In the genomic region with DNA sequence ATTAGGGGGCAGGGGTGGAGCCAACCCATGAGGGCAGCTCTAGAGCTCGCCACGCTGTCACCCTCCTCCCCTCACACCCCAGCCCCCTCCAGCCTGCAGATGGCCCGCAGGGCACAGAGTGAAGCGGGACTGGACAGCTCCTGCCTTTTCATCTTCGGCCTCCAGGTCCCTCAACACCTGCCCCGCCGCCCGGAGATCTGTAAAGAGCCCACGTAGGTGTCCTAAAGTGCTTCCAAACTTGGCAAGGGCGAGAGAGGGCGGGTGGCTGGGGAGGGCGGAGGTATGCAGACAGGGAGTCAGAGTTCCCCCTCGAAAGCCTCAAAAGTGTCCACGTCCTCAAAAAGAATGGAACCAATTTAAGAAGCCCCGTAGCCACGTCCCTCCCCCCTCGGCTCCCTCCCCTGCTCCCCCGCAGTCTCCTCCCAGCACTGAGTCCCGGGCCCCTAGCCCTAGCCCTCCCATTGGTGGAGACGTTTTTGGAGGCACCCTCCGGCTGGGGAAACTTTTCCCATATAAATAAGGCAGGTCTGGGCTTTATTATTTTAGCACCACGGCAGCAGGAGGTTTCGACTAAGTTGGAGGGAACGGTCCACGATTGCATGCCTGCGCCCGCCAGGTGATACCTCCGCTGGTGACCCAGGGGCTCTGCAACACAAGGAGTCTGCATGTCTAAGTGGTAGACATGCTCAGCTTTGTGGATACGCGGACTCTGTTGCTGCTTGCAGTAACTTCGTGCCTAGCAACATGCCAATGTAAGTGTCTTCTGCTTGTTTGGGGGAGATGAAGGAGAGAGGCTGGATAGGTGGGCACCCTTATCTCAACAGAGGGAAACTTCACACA, we compare ENCODE assay signal across 7 mouse cellular contexts. TPM values are rescaled to one million over a fixed set of nuclear protein-coding genes. Genes with fewer than 3 reads are reported as not detected.
DNase-seq lines count a peak whose midpoint lies in the region; ATAC-seq lines count a peak whose summit lies in the region.

No protein-coding gene starts in this region.

- peak; percentile 94 for ATAC-seq in embryonic facial prominence, embryonic 12.5 days (ENCODE audit: insufficient number of reproducible peaks, insufficient read depth, low FRiP score, low TSS enrichment)
- ATAC-seq in heart, embryonic 11.5 days (replicated peaks; ENCODE audit: insufficient number of reproducible peaks, low FRiP score, low TSS enrichment), result peak; percentile 79
- peak; percentile 93 for ATAC-seq in kidney, embryonic 14.5 days (ENCODE audit: low FRiP score, low TSS enrichment)
- peak; percentile 93 for ATAC-seq in stomach, embryonic 14.5 days (ENCODE audit: insufficient number of reproducible peaks, insufficient read depth, low FRiP score, low read depth)

- H3K27me3 ChIP-seq in embryonic facial prominence, embryonic 12.5 days, result no peaks in the 10 kb centered on the region
- H3K27me3 ChIP-seq in heart, embryonic 11.5 days (ENCODE audit: control insufficient read depth, insufficient read depth, low read length), result no peaks in the 10 kb centered on the region
- H3K27me3 ChIP-seq in kidney, embryonic 14.5 days (ENCODE audit: control insufficient read depth, insufficient read depth, low read length), result peaks cover 4% of the 10 kb centered on the region; the same call in 1 of the 2 replicates
- H3K27me3 ChIP-seq in stomach, embryonic 14.5 days (ENCODE audit: control insufficient read depth, insufficient read depth, low read length), result no peaks in the 10 kb centered on the region

- H3K4me3 ChIP-seq in embryonic facial prominence, embryonic 12.5 days, result peak overlapping the region; percentile 49
- H3K4me3 ChIP-seq in heart, embryonic 11.5 days (ENCODE audit: low read depth, low read length), result peak overlapping the region; percentile 35
- peak overlapping the region; percentile 32 for H3K4me3 ChIP-seq in kidney, embryonic 14.5 days (ENCODE audit: low read length)
- peak overlapping the region; percentile 58 for H3K4me3 ChIP-seq in stomach, embryonic 14.5 days (ENCODE audit: low read depth, low read length)

- peaks cover 3% of the 10 kb centered on the region; the same call in 1 of the 2 replicates for H3K36me3 ChIP-seq in embryonic facial prominence, embryonic 12.5 days
- H3K36me3 ChIP-seq in heart, embryonic 11.5 days (ENCODE audit: control insufficient read depth, insufficient read depth, low read length), result no peaks in the 10 kb centered on the region
- no peaks in the 10 kb centered on the region; the same call in 1 of the 2 replicates for H3K36me3 ChIP-seq in kidney, embryonic 14.5 days (ENCODE audit: control insufficient read depth, insufficient read depth, low read length)
- H3K36me3 ChIP-seq in stomach, embryonic 14.5 days (ENCODE audit: control insufficient read depth, insufficient read depth, low read length), result peaks cover 6% of the 10 kb centered on the region

- peak; percentile 49 for DNase-seq in adrenal gland, adult 2 months
- DNase-seq in lung, postnatal 10 days, result peak; percentile 90
- no peak for DNase-seq in T-cell, adult 2 months (ENCODE audit: low spot score)

- H3K27ac ChIP-seq in embryonic facial prominence, embryonic 12.5 days, result peak overlapping the region; percentile 91
- H3K27ac ChIP-seq in heart, embryonic 11.5 days (ENCODE audit: low read depth, low read length), result 0 out of 2 replicates have a peak overlapping the region, but pooled peaks have one; percentile 31
- H3K27ac ChIP-seq in kidney, embryonic 14.5 days (ENCODE audit: low read depth, low read length), result peak overlapping the region; percentile 59; the same call in 1 of the 2 replicates
- peak overlapping the region; percentile 95 for H3K27ac ChIP-seq in stomach, embryonic 14.5 days (ENCODE audit: low read length)

- H3K9me3 ChIP-seq in embryonic facial prominence, embryonic 12.5 days, result no peaks in the 10 kb centered on the region
- no peaks in the 10 kb centered on the region for H3K9me3 ChIP-seq in heart, embryonic 11.5 days (replicated peaks; ENCODE audit: control insufficient read depth, low read length)
- H3K9me3 ChIP-seq in kidney, embryonic 14.5 days (ENCODE audit: control insufficient read depth, low read length), result no peaks in the 10 kb centered on the region
- H3K9me3 ChIP-seq in stomach, embryonic 14.5 days (ENCODE audit: control insufficient read depth, low read depth, low read length), result no peaks in the 10 kb centered on the region

- H3K9ac ChIP-seq in embryonic facial prominence, embryonic 12.5 days, result peak overlapping the region; percentile 61
- peak overlapping the region; percentile 65 for H3K9ac ChIP-seq in heart, embryonic 11.5 days (ENCODE audit: low read depth, low read length)
- H3K9ac ChIP-seq in kidney, embryonic 14.5 days (ENCODE audit: low read depth, low read length), result peak overlapping the region; percentile 48; the same call in 1 of the 2 replicates
- H3K9ac ChIP-seq in stomach, embryonic 14.5 days (replicated peaks; ENCODE audit: low read depth, low read length), result peak overlapping the region; percentile 64

- H3K4me2 ChIP-seq in embryonic facial prominence, embryonic 12.5 days (replicated peaks), result peak overlapping the region; percentile 65
- H3K4me2 ChIP-seq in heart, embryonic 11.5 days, result peak overlapping the region; percentile 81
- H3K4me2 ChIP-seq in kidney, embryonic 14.5 days (replicated peaks; ENCODE audit: low read depth, low read length), result peak overlapping the region; percentile 69
- H3K4me2 ChIP-seq in stomach, embryonic 14.5 days (replicated peaks; ENCODE audit: low read depth, low read length), result peak overlapping the region; percentile 48

- WGBS in embryonic facial prominence, embryonic 12.5 days, result under 1% methylated on average over 28 of the region's 31 CpGs
- under 1% methylated on average over 31 of the region's 31 CpGs for WGBS in heart, embryonic 11.5 days (ENCODE audit: insufficient replicate concordance)
- 1% methylated on average over 31 of the region's 31 CpGs for WGBS in kidney, embryonic 14.5 days
- WGBS in stomach, embryonic 14.5 days, result under 1% methylated on average over 31 of the region's 31 CpGs

- peaks cover 26% of the 10 kb centered on the region for H3K4me1 ChIP-seq in embryonic facial prominence, embryonic 12.5 days
- H3K4me1 ChIP-seq in heart, embryonic 11.5 days (ENCODE audit: control insufficient read depth, insufficient read depth, low read length), result no peaks in the 10 kb centered on the region
- H3K4me1 ChIP-seq in kidney, embryonic 14.5 days (ENCODE audit: control insufficient read depth, insufficient read depth, low read length), result no peaks in the 10 kb centered on the region
- H3K4me1 ChIP-seq in stomach, embryonic 14.5 days (ENCODE audit: control insufficient read depth, insufficient read depth, low read length), result 0 out of 2 replicates have a peak, but pooled peaks cover 4% of the 10 kb centered on the region

RNA-seq across cellular contexts. Expression of a gene that starts 0.8 kb away (rescaled TPM):
- 100 to 1,000 TPM in 1 of 2 experiments, 10 to 100 TPM in 1; 56.3 to 121 TPM for total RNA-seq in adrenal gland, adult 2 months (2021)
- polyA plus RNA-seq in adrenal gland, adult 2 months (2012; rRNA removed), result 41.9 and 43.7 TPM in 2 replicates
- polyA plus RNA-seq in embryonic facial prominence, embryonic 12.5 days (2016; fragmentation: Nextera tagmentation; extraction: Ambion mirVana), result 603 and 672 TPM in 2 replicates
- 113 and 141 TPM in 2 replicates for polyA plus RNA-seq in heart, embryonic 11.5 days (2014; fragmentation: Nextera tagmentation; extraction: Ambion mirVana)
- polyA plus RNA-seq in kidney, embryonic 14.5 days (2014; fragmentation: Nextera tagmentation; extraction: Ambion mirVana), result 171 and 267 TPM in 2 replicates
- 751 and 803 TPM in 2 replicates for polyA plus RNA-seq in stomach, embryonic 14.5 days (2014; fragmentation: Nextera tagmentation; extraction: Ambion mirVana)

Comparison
In these comparisons a context has a peak if more than half of its experiments do, and no peak if none do; other contexts are left out.
1. H3K27ac ChIP-seq: peak in every context shown above with its lines; median percentile 95 in stomach, embryonic 14.5 days; 91 in embryonic facial prominence, embryonic 12.5 days; 59 in kidney, embryonic 14.5 days; 31 in heart, embryonic 11.5 days.